Mouse (Mus musculus) lung, postnatal 25 days (tissue): ENCODE results near the gene Gm10230.
"Not testable (repeated sequence)": the region's sequence is repeated elsewhere in the genome, so short reads cannot be mapped to it uniquely, and the experiment has no call there.

Experiments
- DNase-seq: peaks from one replicate; pipeline ENCODE4 v3.0.0; 2022; ENCODE audit warnings: low spot score

The Gm10230 gene

GRCm38 (mm10) chrX:27494782-27495181 lies at the start of gene Gm10230:
Gm10230 (minus strand) TSS chrX:27494882.
- DNase-seq, result not testable (repeated sequence)
